19 mouse cellular contexts compared by ENCODE assay signal in the genomic region with DNA sequence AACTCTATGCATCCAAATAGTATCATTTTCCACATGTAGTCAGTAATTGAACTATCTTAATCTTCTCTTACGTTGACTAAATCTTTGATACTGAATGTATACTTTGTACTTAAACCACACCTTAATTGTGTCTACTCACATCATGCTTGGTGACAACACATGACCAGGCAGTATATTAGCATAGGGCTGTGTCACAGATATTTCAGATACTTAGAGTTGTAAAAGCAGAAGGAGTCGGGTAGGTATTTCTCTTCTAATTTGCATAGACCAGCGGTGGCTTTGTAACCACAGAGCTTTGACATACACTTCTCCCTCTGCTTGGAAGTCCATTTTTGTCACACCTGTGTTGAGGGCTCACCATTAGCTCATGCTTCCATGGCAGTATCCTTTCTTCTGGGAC.
DNase-seq lines count a peak whose midpoint lies in the region; ATAC-seq and TF ChIP-seq lines count a peak whose summit lies in the region.
"Had no signal": no experiment of that assay in that cellular context is flagged by ENCODE, and none has a peak within 500 bp of the region (broad histone marks: within the 10 kb centered on the region; RNA-seq: fewer than 3 reads in every experiment).

No protein-coding gene starts in this region.

- no peak for DNase-seq in liver, postnatal 0 days
- DNase-seq in splenic B cell, adult 2 months (ENCODE audit: low read depth, low spot score), result peak; percentile 37
- no peak for DNase-seq in limb, embryonic 10.5 days (ENCODE audit: low spot score)
- no peak for DNase-seq in c-Kit-positive CD71-positive TER-119-positive erythroid progenitor cells, embryonic 14.5 days (ENCODE audit: low spot score)
- no peak for DNase-seq in left cerebral cortex, postnatal 25 days (ENCODE audit: low spot score in 2 of 2)
- DNase-seq: cerebellum, adult 11 months; cerebellum, adult 8-10 months; cerebellum, postnatal 14 days; embryo, embryonic 11 days; heart, postnatal 36 days had no signal

- H3K4me3 ChIP-seq in liver, postnatal 0 days (ENCODE audit: low read depth, low read length), result no peak overlapping the region
- H3K4me3 ChIP-seq in liver, embryonic 12.5 days, result no peak overlapping the region
- H3K4me3 ChIP-seq in intestine, embryonic 16.5 days (ENCODE audit: low read length), result no peak overlapping the region
- H3K4me3 ChIP-seq in limb, embryonic 10.5 days, result no peak overlapping the region
- H3K4me3 ChIP-seq: embryonic facial prominence, embryonic 15.5 days; erythroblast, embryonic 14.5 days; forebrain, embryonic 10.5 days; heart, embryonic 13.5 days; hindbrain, embryonic 15.5 days had no signal

- H3K27me3 ChIP-seq in liver, postnatal 0 days (ENCODE audit: insufficient read depth, low read length), result no peaks in the 10 kb centered on the region
- no peaks in the 10 kb centered on the region for H3K27me3 ChIP-seq in liver, embryonic 12.5 days (replicated peaks)
- H3K27me3 ChIP-seq in intestine, embryonic 16.5 days (replicated peaks; ENCODE audit: control insufficient read depth, insufficient read depth, low read length), result no peaks in the 10 kb centered on the region
- no peaks in the 10 kb centered on the region for H3K27me3 ChIP-seq in splenic B cell, adult 2 months (ENCODE audit: control insufficient read depth, insufficient read depth, low read length, poor library complexity, severe bottlenecking)
- no peaks in the 10 kb centered on the region for H3K27me3 ChIP-seq in limb, embryonic 10.5 days (ENCODE audit: low read depth, poor library complexity, severe bottlenecking)
- H3K27me3 ChIP-seq: embryonic facial prominence, embryonic 15.5 days; heart, embryonic 13.5 days; hindbrain, embryonic 15.5 days had no signal

- H3K36me3 ChIP-seq in liver, postnatal 0 days (replicated peaks; ENCODE audit: insufficient read depth, low read length), result no peaks in the 10 kb centered on the region
- no peaks in the 10 kb centered on the region for H3K36me3 ChIP-seq in liver, embryonic 12.5 days
- H3K36me3 ChIP-seq in intestine, embryonic 16.5 days (ENCODE audit: control insufficient read depth, insufficient read depth, low read length), result no peaks in the 10 kb centered on the region
- H3K36me3 ChIP-seq in splenic B cell, adult 2 months (ENCODE audit: control insufficient read depth, insufficient read depth, low read length, poor library complexity, severe bottlenecking), result no peaks in the 10 kb centered on the region
- H3K36me3 ChIP-seq in limb, embryonic 10.5 days, result no peaks in the 10 kb centered on the region
- H3K36me3 ChIP-seq: embryonic facial prominence, embryonic 15.5 days; forebrain, embryonic 10.5 days; G1E; heart, embryonic 13.5 days; hindbrain, embryonic 15.5 days had no signal

- H3K4me2 ChIP-seq in liver, postnatal 0 days (ENCODE audit: low read depth, low read length), result no peak overlapping the region
- H3K4me2 ChIP-seq in liver, embryonic 12.5 days, result no peak overlapping the region
- no peak overlapping the region for H3K4me2 ChIP-seq in intestine, embryonic 16.5 days (ENCODE audit: low read depth, low read length)
- H3K4me2 ChIP-seq: embryonic facial prominence, embryonic 15.5 days; heart, embryonic 13.5 days; hindbrain, embryonic 15.5 days had no signal

- intact Hi-C loops in left cerebral cortex, postnatal 25 days (cut with DNase I), result no loop called here

- WGBS in liver, postnatal 0 days (ENCODE audit: insufficient replicate concordance), result 47% methylated on average over 3 of the region's 3 CpGs
- 48% methylated on average over 3 of the region's 3 CpGs for WGBS in liver, embryonic 12.5 days (ENCODE audit: insufficient replicate concordance)
- 64% methylated on average over 3 of the region's 3 CpGs for WGBS in intestine, embryonic 16.5 days
- WGBS in limb, embryonic 10.5 days, result 89% methylated on average over 3 of the region's 3 CpGs

- H3K27ac ChIP-seq in liver, postnatal 0 days (ENCODE audit: low read depth), result peak overlapping the region; percentile 77
- H3K27ac ChIP-seq in liver, embryonic 12.5 days, result no peak overlapping the region
- H3K27ac ChIP-seq in intestine, embryonic 16.5 days (ENCODE audit: low read length), result no peak overlapping the region
- H3K27ac ChIP-seq in limb, embryonic 10.5 days, result no peak overlapping the region
- H3K27ac ChIP-seq: embryonic facial prominence, embryonic 15.5 days; forebrain, embryonic 10.5 days; heart, embryonic 13.5 days; hindbrain, embryonic 15.5 days had no signal

- no peak for TF ChIP-seq EP300 in liver, postnatal 0 days (IDR thresholded peaks at IDR 0.05; ENCODE audit: low read depth)

- no peak for TF ChIP-seq CTCF in liver, postnatal 0 days (IDR thresholded peaks at IDR 0.05; ENCODE audit: low read depth)

- H3K9ac ChIP-seq in liver, postnatal 0 days (replicated peaks), result no peak overlapping the region
- H3K9ac ChIP-seq in liver, embryonic 12.5 days, result no peak overlapping the region
- H3K9ac ChIP-seq in intestine, embryonic 16.5 days (ENCODE audit: low read depth, low read length), result no peak overlapping the region
- H3K9ac ChIP-seq: embryonic facial prominence, embryonic 15.5 days; heart, embryonic 13.5 days; hindbrain, embryonic 15.5 days had no signal

- ATAC-seq in liver, postnatal 0 days, result no peak
- no peak for ATAC-seq in liver, embryonic 12.5 days
- peak; percentile 81 for ATAC-seq in intestine, embryonic 16.5 days
- ATAC-seq: forebrain, embryonic 14.5 days had no signal

- H3K4me1 ChIP-seq in liver, postnatal 0 days (ENCODE audit: insufficient read depth), result peaks cover 13% of the 10 kb centered on the region; the same call in 1 of the 2 replicates
- peaks cover 13% of the 10 kb centered on the region for H3K4me1 ChIP-seq in liver, embryonic 12.5 days
- H3K4me1 ChIP-seq in intestine, embryonic 16.5 days (ENCODE audit: control insufficient read depth, insufficient read depth, low read length), result peaks cover 3% of the 10 kb centered on the region; the same call in 1 of the 2 replicates
- H3K4me1 ChIP-seq in limb, embryonic 10.5 days, result peaks cover 12% of the 10 kb centered on the region
- H3K4me1 ChIP-seq: hindbrain, embryonic 15.5 days had no signal

- no peaks in the 10 kb centered on the region for H3K9me3 ChIP-seq in liver, postnatal 0 days (ENCODE audit: low read length)
- no peaks in the 10 kb centered on the region for H3K9me3 ChIP-seq in liver, embryonic 12.5 days (replicated peaks)
- H3K9me3 ChIP-seq in intestine, embryonic 16.5 days (ENCODE audit: control insufficient read depth, low read length), result no peaks in the 10 kb centered on the region
- H3K9me3 ChIP-seq in limb, embryonic 10.5 days (replicated peaks), result no peaks in the 10 kb centered on the region
- H3K9me3 ChIP-seq: embryonic facial prominence, embryonic 15.5 days; forebrain, embryonic 10.5 days; heart, embryonic 13.5 days; hindbrain, embryonic 15.5 days had no signal
